Mouse (Mus musculus) forebrain, embryonic 14.5 days (tissue): ENCODE data around the gene Fhl1. TPM values are rescaled to one million over a fixed set of nuclear protein-coding genes. Genes with fewer than 3 reads are reported as not detected.
A peak's percentile ranks its signal among the peaks of the same experiment; 100 is the strongest.

ENCODE experiments used
- ATAC-seq: fragments of 200-750 bp; cut with Nextera tagmentation; 2 replicates; pipeline ENCODE4 v1.8.0; 2017; ENCODE audit warnings: mild to moderate bottlenecking, moderate library complexity
- DNase-seq: peaks from one replicate; pipeline ENCODE4 v3.0.0-alpha.2; 2015; ENCODE audit warnings: low spot score
- H3K27ac ChIP-seq: fragments of 300-500 bp; sonication (generic); 2 replicates; pipeline ENCODE4 v1.5.1; 2014; ENCODE audit warnings: low read depth, mild to moderate bottlenecking, control low read depth, low read length, moderate library complexity
- H3K27me3 ChIP-seq: fragments of 300-500 bp; sonication (generic); replicated peaks from 2 replicates; pipeline ENCODE4 v1.6.1; 2014; ENCODE audit warnings: low read length, control low read depth, mixed read lengths; ENCODE audit not compliant: control insufficient read depth, insufficient read depth
- H3K36me3 ChIP-seq: fragments of 300-500 bp; sonication (generic); 2 replicates; pipeline ENCODE4 v1.6.1; 2014; ENCODE audit warnings: low read length, control low read depth; ENCODE audit not compliant: control insufficient read depth, insufficient read depth
- H3K4me1 ChIP-seq: fragments of 300-500 bp; sonication (generic); 2 replicates; pipeline ENCODE4 v1.6.1; 2014; ENCODE audit warnings: antibody characterized with exemption, low read length, control low read depth; ENCODE audit not compliant: control insufficient read depth, insufficient read depth
- H3K4me2 ChIP-seq: fragments of 300-500 bp; sonication (generic); 2 replicates; pipeline ENCODE4 v1.6.1; 2014; ENCODE audit warnings: mild to moderate bottlenecking, control low read depth, low read length
- H3K4me3 ChIP-seq: fragments of 300-500 bp; sonication (generic); 2 replicates; pipeline ENCODE4 v1.5.1; 2014; ENCODE audit warnings: low read depth, low read length, control low read depth
- H3K9ac ChIP-seq: fragments of 300-500 bp; sonication (generic); 2 replicates; pipeline ENCODE4 v1.6.1; 2014; ENCODE audit warnings: mild to moderate bottlenecking, low read length, control low read depth, moderate library complexity
- H3K9me3 ChIP-seq: fragments of 300-500 bp; sonication (generic); replicated peaks from 2 replicates; pipeline ENCODE4 v1.6.1; 2016; ENCODE audit warnings: low read length, control low read depth, mixed read lengths; ENCODE audit not compliant: control insufficient read depth
- WGBS: fragments of 180-500 bp; shearing (Covaris S2); extraction: QIAGEN DNeasy Blood & Tissue Kit; methylation state at CpG from one replicate; pipeline ENCODE4 v1.1.7; 2014; 5-methylcytosine and 5-hydroxymethylcytosine counted together
- polyA plus RNA-seq: library from polyadenylated mRNA; unstranded; fragments of >200 nt; fragmentation: Nextera tagmentation; extraction: Ambion mirVana; gene quantifications from 2 replicates; pipeline ENCODE4 v1.2.1, GENCODE M21; 2014

Gene Fhl1
- polyA plus RNA-seq, 1 experiment from 2014 or later, result 157 TPM

DNA sequence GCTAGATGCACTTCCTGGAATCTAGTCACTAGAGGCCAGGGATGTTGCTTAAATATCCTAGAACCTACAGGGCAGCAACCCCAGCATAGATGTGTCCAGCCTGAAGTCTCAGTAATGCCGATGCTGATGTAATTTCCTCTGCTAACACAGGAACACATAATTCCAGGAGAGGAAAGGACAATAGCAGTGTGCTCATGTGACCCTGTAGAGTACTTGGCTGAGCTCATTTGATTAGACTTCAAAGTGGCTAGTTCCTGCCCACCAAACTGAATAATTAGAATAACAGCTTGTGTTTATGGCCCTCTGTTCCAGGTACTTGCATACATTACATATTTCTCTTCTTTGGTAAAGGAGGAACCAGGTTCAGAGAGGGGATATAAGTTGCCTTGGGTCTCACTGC is 4.6 kb downstream of the Fhl1 start:
- H3K9me3 ChIP-seq, result no peaks in the 10 kb centered on the region
- no peak overlapping the region for H3K4me3 ChIP-seq
- H3K9ac ChIP-seq, result no peak overlapping the region
- ATAC-seq (no peak), DNase-seq (no peak)
- no peaks in the 10 kb centered on the region for H3K36me3 ChIP-seq
- H3K27ac ChIP-seq, result no peak overlapping the region
- no peak overlapping the region for H3K4me2 ChIP-seq
- no peaks in the 10 kb centered on the region for H3K27me3 ChIP-seq
- no peaks in the 10 kb centered on the region for H3K4me1 ChIP-seq
- 33% methylated on average over 1 of the region's 1 CpGs for WGBS

DNA sequence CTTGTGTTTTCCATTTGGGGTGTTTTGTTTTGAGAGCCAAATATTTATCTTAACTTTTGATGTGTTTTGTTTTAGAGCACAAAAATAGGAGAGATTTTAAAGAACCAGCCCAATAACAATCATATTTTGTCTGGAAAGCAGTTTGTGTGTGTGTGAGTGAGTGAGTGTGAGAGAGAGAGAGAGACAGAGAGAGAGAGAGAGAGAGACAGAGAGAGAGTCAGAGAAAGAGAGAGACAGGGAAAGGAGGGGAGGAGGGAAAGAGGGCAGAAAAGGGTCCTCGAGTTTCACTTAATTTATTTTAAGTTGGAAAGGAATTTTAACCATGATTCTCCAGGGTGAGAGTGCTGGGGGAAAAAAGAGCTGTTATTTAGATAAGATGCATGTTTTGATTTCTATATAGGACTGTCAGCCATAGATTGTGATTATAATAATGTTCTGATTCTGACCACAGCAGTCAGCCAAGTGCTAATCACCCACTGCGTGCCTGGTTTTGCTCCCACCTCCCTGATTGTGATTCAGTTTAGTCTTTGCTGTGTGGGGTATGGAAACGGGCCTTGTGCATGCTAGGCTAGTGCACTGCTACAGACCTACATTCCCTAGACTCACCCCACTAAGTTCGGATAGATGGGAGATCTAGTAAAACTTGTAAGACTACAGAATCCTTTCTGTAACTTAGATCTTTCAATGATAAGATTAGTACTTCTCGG is 6.4 kb downstream of the Fhl1 start:
- Histone ChIP-seq H3K27me3 (no peaks in the 10 kb centered on the region), H3K36me3 (no peaks in the 10 kb centered on the region), H3K4me3 (no peak overlapping the region), H3K9me3 (no peaks in the 10 kb centered on the region), H3K4me1 (no peaks in the 10 kb centered on the region), H3K9ac (no peak overlapping the region), H3K27ac (no peak overlapping the region), H3K4me2 (no peak overlapping the region)
- ATAC-seq (no peak), DNase-seq (no peak)
- 67% methylated on average over 5 of the region's 5 CpGs for WGBS

DNA sequence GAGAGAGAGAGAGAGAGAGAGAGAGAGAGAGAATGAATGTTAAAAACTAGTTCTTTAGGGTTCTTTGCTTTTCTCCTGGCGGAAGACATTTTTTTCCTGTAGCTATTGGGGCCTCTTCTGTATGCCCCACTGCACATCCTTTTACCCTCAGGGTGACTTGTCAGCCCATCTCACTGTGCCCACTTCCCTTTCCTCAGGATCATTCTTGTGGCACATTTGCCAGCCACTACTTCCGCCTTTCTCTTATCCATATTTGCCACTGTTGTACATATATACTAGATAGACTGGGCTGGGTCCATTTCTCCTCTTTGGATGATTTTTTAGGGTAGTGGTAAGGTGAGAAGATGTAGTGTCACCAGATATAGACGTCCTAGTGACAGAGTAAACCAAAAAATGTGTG is 9.8 kb downstream of the Fhl1 start:
- no peak overlapping the region for H3K9ac ChIP-seq
- DNase-seq (no peak), ATAC-seq (no peak)
- H3K4me1 ChIP-seq, result no peaks in the 10 kb centered on the region
- no peak overlapping the region for H3K4me3 ChIP-seq
- H3K36me3 ChIP-seq, result no peaks in the 10 kb centered on the region
- H3K4me2 ChIP-seq, result no peak overlapping the region
- no peak overlapping the region for H3K27ac ChIP-seq
- H3K9me3 ChIP-seq, result no peaks in the 10 kb centered on the region
- H3K27me3 ChIP-seq, result no peaks in the 10 kb centered on the region
- 76% methylated on average over 3 of the region's 3 CpGs for WGBS

DNA sequence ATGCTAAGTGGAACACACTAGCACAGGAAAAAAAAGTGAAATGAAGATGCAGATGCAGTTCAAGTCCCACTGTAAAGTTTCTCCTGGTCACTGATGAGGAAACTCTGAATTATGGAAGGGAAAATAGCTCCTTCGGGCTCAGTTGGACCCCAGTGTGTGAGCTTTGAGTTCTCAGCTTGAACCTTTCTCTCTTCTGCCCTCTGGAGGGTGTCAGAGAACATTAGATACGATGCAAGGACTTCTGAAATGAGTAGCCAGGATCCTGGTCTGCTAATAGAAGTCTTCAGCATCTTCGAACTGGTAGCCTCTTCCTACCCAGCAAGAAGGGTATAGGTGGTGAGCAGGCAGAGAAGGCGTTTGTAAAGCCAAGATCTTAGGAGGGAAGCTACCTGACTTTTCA is 19.9 kb downstream of the Fhl1 start:
- no peak for ATAC-seq
- Histone ChIP-seq H3K4me1 (no peaks in the 10 kb centered on the region), H3K27me3 (no peaks in the 10 kb centered on the region), H3K4me2 (no peak overlapping the region), H3K9ac (no peak overlapping the region), H3K27ac (no peak overlapping the region), H3K36me3 (no peaks in the 10 kb centered on the region), H3K4me3 (no peak overlapping the region), H3K9me3 (no peaks in the 10 kb centered on the region)
- no peak for DNase-seq
- 64% methylated on average over 4 of the region's 4 CpGs for WGBS

DNA sequence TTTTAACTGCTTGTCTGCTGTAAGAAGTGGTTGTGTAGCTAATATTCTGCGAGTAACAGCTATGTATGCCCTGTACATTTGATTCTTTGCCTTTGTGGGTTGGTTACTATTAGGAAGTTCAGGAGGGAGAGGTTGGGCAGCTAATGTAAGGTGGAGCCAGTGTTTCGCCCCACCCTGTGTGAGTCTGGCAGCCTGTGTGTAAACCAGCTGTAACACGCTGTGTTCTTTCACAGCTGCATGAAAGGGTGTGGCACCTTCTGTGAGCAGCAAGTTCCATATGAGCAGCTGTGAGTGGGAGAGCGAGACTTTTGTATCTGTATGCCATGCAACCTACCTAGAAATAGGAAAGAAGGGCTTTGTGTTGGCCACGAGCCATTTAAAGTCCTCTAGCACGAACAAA is 20.6 kb downstream of the Fhl1 start:
- DNase-seq (no peak), ATAC-seq (no peak)
- Histone ChIP-seq H3K27ac (no peak overlapping the region), H3K36me3 (no peaks in the 10 kb centered on the region), H3K4me2 (no peak overlapping the region), H3K4me1 (no peaks in the 10 kb centered on the region), H3K9me3 (no peaks in the 10 kb centered on the region), H3K9ac (no peak overlapping the region), H3K27me3 (no peaks in the 10 kb centered on the region), H3K4me3 (no peak overlapping the region)
- WGBS, result 78% methylated on average over 6 of the region's 6 CpGs

DNA sequence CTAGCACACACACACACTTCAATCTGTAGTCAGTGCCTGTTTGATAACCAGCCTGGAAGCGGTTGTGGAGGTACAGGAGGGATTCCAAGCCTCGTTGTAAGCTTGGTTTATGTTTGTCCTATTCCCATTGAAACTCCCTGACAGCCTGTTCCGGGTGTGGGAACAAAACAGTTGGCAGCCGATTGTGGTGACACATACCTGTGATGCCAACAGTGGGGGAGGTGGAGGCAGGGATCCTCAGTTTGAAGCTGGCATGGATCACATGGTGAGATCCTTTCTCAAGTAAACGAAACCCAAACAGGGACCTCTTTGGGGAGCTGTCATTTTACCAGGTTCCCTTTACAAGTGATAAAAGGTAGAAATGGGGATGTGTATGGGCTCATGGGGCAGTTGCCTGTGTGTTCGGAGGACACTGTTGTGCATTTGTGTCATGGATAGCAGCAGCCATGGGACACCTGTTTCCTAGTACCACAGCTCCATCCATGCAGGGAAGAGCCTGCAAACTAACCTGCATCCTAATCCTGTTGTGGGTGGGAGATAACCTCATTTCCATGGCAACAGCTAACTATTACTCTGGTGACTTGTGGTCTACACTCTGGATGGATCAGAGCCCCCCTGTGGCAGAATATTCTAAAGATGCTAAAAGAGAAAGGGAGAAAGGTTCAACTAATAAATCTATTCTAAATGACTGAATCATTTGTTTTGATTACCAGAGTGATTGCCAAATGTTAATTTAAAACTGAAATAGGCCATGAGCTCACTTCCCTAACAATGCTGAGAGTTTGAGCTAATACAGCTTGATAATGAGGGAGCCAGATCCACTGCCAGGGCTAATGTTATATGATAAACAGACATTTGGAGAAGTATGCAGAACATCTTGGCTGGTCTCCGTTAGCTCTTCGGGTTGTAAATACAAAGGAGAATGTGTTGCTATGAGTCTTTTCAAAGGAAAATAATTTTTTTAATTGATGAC is 22.0 kb downstream of the Fhl1 start:
- Histone ChIP-seq H3K27me3 (no peaks in the 10 kb centered on the region), H3K4me2 (no peak overlapping the region), H3K36me3 (no peaks in the 10 kb centered on the region), H3K4me1 (no peaks in the 10 kb centered on the region), H3K27ac (no peak overlapping the region), H3K9ac (no peak overlapping the region), H3K9me3 (no peaks in the 10 kb centered on the region), H3K4me3 (no peak overlapping the region)
- DNase-seq (peak; percentile 57), ATAC-seq (peak; percentile 72; the same call in 1 of the 2 replicates)
- WGBS, result 53% methylated on average over 8 of the region's 8 CpGs

DNA sequence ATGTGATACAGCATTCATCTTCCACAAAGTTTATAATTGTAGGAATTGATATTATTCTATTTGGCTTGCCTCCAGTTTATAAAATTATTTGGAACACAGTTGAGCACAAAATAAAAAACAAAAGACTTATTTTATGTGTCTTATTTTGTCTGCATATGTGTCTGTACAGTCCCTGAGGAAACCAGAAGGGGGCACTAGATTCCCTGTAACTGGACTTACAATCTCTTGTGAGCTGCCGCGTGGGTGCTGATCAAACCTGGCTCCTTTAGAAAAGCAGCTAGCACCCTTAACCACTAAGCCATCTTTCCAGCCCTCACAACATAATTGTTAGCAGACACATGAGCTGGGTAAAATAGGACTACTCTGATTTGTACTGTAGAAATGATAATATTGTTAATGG is 24.1 kb downstream of the Fhl1 start:
- H3K27ac ChIP-seq, result no peak overlapping the region
- H3K4me3 ChIP-seq, result no peak overlapping the region
- H3K9ac ChIP-seq, result no peak overlapping the region
- H3K4me2 ChIP-seq, result no peak overlapping the region
- WGBS, result 50% methylated on average over 2 of the region's 2 CpGs
- H3K4me1 ChIP-seq, result no peaks in the 10 kb centered on the region
- H3K27me3 ChIP-seq, result no peaks in the 10 kb centered on the region
- DNase-seq, result peak; percentile 46
- 0 out of 2 replicates have a peak, but pooled peaks have one; percentile 40 for ATAC-seq
- no peaks in the 10 kb centered on the region for H3K36me3 ChIP-seq
- no peaks in the 10 kb centered on the region for H3K9me3 ChIP-seq

DNA sequence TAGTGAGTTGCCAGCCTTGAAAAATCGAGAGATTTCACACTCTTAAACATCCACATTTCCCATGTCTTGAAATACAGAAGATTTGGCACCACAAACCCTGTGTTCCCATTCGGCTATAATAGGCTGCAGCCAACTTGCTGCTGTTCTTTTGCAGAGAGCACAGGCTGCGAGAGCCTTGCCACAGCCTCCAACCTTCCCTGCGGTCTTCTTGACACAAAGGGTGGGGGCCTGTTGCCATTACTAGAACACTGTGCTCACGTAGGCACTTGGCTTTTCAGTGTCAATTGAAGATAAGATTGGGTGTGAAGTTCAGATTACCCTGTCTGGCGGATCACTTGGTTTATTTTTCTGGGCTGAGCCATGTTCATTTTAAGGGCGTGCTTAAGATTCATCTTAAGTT is 24.8 kb downstream of the Fhl1 start:
- Histone ChIP-seq H3K27ac (no peak overlapping the region), H3K4me3 (no peak overlapping the region), H3K4me1 (no peaks in the 10 kb centered on the region), H3K9me3 (no peaks in the 10 kb centered on the region), H3K4me2 (no peak overlapping the region), H3K27me3 (no peaks in the 10 kb centered on the region), H3K9ac (no peak overlapping the region), H3K36me3 (no peaks in the 10 kb centered on the region)
- DNase-seq (peak; percentile 8), ATAC-seq (no peak)
- 74% methylated on average over 7 of the region's 7 CpGs for WGBS

DNA sequence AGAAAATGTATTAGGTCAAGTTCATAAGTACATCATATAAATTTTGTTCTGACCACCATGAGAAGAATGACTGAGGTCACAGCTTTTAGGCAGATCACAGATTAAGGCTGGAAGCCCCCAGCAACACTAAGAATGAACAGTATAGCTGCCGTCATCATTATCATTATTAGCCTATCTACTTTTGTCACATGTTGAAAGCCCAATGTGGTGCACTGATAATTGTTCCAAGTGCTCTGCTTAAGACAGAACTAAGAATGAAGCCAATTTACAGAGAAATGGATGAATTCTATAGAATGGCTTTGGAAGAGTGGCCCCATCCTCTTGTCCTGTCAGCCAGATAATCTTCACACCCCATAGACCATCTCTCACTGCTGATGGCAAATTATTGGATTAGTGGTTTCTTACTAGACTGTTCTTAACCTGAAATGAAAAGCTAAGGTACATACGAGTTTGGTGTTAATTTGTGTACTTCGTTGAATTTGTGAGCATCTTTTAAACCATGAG is 28.7 kb downstream of the Fhl1 start:
- no peak overlapping the region for H3K4me3 ChIP-seq
- H3K9me3 ChIP-seq, result no peaks in the 10 kb centered on the region
- H3K4me1 ChIP-seq, result no peaks in the 10 kb centered on the region
- WGBS, result 91% methylated on average over 3 of the region's 3 CpGs
- no peaks in the 10 kb centered on the region for H3K36me3 ChIP-seq
- H3K4me2 ChIP-seq, result no peak overlapping the region
- H3K27ac ChIP-seq, result no peak overlapping the region
- DNase-seq, result no peak
- ATAC-seq, result no peak
- no peaks in the 10 kb centered on the region for H3K27me3 ChIP-seq
- no peak overlapping the region for H3K9ac ChIP-seq
